Mouse (Mus musculus) cerebellum, adult 9-10 months (tissue): ENCODE measurements around the gene Rgl1.
"Not testable (repeated sequence)": the region's sequence is repeated elsewhere in the genome, so short reads cannot be mapped to it uniquely, and the experiment has no call there.

ENCODE experiments used
- DNase-seq: peaks from one replicate; pipeline ENCODE4 v3.0.0; 2022

Rgl1 gene

GRCm38 (mm10) chr1:152766032-152766772 is at the start of gene Rgl1, which contains the start of gene Arpc5:
Gene Rgl1, minus strand, starts transcription at chr1:152766351.
Gene Arpc5, plus strand, starts transcription at chr1:152766542.
- peak; percentile 97 for DNase-seq

DNA sequence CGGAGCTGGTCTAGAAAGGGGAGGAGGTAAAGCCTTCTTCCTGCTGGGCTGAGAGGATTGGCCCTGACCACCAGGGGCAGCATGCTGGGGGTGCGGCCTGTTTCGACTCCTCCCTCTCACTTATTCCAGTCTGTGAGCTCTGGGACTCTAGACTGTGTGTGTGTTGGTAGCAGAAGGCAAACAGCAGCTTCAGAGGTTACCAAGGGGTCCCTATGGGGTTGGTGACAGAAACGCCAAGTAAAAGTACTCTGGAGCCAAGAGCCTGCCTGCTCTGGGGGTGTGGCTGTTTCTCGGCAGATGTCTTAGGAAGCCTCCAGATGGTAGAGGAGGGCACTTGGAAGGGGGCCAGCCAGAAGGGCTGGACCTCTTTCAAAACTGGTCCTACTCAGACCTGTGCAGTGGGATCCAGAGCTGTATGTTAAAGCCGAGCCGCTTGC is 49.1 kb upstream of the Rgl1 start:
- DNase-seq = no peak

DNA sequence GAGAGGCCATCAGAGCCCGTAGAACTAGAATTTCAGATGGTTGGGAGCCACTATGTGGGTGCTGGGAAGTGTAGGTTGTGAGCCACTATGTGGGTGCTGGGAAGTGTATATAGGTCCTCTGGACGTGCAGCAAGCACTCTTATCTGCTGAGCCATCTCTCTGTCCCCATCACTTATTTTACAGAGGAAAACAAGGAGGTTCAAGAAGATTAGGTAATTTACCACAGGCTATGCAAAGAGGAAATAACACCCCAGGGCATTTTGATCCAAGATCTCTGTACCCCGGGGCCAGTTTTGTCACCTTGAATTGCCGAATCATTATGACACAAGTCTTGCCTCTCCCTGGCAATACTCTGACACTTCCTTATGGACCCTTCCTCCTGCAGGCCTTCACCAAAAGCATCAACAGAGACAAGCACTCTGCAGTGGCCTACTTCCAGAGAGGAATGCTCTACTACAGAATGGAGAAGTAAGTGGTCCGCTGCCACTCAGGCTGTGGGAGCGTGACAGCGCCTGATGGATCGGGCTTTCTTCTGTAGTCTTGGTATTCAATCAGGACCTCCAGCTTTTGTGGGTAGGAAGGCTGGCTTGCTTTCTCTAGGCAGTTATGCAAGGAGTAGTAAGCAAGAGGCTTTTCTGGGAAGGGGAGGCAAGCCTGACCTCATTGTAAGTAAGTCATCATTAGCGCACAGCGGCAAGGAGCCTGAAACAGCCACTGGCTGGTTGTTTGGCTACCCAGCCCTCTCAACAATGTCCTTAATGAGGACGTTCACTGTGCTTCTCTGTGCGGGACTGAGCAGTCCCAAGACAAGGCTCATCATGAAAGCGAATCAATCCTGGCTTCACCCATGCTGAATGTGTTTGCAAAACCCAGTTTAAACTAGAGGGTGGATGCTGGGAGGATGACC is 44.6 kb upstream of the Rgl1 start:
- no peak for DNase-seq

DNA sequence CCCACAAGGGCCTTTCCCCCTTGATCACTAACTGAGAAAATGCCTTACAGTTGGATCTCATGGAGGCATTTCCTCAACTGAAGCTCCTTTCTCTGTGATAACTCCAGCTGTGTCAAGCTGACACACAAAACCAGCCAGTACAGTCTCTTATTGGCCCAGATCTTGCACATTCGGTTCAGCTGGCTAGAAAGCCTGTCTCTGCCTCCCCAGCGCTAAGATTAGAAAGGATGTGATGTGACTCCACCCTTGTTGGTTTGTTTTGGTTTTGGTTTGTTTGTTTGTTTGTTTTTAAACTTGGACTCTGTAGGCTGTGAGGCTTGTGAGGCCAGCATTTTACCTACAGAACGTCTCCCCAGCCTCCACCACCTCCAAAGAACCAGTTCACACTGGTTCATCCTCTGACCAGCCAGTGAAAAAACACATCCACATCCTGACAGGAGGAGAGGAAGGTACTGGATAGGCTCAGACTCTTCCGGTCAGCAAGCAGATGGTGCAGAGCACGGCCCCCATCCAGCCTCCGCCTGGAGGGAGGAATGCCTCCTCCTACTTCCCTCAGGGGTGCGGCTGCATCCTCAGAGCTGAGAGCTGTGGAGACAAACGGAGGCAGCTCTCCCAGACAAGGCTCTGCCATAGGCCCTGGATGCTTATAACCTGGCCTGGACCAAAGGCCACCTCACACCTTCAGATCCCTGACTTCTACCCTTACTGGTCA is 43.5 kb upstream of the Rgl1 start:
- no peak for DNase-seq

DNA sequence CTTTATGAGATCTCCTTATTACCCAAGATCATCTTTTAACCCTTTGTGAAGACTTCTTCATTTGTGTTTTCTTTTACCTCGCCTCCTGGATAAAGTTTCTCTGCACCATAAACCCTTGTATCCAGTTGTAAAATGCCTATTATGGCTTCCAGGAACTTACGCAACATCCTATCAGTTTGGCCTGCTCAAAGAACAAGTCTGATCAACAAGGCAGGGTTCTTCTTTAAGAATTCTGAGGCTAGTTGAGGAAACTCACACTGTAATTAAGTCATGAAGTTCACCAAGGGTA is 42.2 kb upstream of the Rgl1 start:
- DNase-seq = no peak

- DNase-seq = no peak
These were observed 41.7 kb upstream of the Rgl1 start for GRCm38 (mm10) chr1:152807619-152808391.

DNA sequence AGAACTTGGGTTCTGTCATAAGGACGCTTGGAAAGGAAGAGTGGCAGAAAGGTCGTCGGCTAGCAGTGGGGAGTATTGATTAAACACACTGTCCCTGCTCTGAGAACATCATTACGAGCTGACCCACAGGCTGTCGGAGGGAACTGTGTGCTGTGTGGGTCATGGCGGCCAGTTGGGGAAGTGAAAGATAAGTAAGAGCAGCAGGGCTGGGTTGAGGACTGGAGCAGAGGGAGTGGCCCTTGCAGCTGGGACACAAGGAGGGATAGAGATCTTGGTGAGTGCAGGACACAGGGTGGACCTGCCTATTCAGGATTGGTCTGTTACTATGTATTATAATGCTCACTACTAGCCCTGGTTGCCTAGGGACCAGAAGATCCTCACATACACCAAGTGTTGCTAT is 38.8 kb upstream of the Rgl1 start:
- DNase-seq = no peak

GRCm38 (mm10) chr1:152800633-152801176 is 34.6 kb upstream of the Rgl1 start:
- DNase-seq = no peak

DNA sequence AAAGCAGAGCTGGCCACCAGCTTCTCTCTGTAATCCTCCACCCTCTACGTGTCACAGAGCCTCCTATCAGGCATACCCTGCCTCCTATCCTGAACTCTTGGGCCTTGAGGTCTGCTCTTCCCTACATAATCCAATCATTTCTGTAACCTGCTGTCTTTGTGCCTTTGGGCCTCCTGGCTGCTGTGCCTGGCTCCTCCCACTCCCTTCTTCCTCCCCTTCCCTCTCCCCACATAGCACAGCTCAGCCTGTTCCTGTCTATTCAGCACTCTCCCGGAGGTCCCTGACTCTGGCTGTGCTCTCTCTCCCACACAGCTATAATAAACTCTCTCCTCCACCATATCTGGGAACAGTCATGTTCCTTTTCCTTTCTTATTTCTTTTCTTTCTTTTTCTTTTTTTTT is 33.7 kb upstream of the Rgl1 start, which contains the start of gene Ncf2:
Gene Ncf2, plus strand, starts transcription at position 298 of the 400 bp plus-strand sequence.
- no peak for DNase-seq

GRCm38 (mm10) chr1:152798125-152798524 is 32.0 kb upstream of the Rgl1 start:
- DNase-seq = no peak

- no peak for DNase-seq
These were observed 30.6 kb upstream of the Rgl1 start for GRCm38 (mm10) chr1:152796683-152797263.

DNA sequence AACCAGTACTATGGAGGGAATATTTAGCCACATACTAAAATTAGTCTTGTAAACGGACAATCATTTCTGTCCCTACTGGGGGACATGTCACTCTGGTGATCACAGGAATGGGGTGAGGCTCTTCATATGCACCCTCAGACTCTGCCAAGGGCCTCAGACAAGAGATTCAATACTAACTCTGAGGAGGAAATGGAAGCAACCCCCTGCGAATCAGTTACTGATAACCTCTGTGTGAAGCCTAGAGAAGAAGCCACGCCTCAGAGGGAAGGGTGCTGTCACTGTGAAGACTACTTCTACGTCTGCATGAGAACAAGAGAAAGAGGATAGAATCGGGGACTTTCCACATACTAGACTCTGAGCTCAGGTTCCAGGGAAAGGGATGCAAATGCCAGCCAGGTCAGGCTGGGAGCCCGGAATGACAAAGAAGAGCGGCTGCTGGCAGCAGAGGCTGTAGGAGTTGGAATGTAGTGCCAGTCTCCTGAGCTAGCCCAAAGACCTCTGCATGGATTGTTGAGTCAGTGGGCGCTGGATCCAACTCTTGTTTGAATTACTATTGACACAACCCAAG is 29.6 kb upstream of the Rgl1 start:
- no peak for DNase-seq

GRCm38 (mm10) chr1:152793495-152794130 is 27.5 kb upstream of the Rgl1 start:
- no peak for DNase-seq

GRCm38 (mm10) chr1:152792736-152793494 is 26.8 kb upstream of the Rgl1 start:
- peak; percentile 20 for DNase-seq

GRCm38 (mm10) chr1:152791269-152791668 is 25.1 kb upstream of the Rgl1 start:
- no peak for DNase-seq

DNA sequence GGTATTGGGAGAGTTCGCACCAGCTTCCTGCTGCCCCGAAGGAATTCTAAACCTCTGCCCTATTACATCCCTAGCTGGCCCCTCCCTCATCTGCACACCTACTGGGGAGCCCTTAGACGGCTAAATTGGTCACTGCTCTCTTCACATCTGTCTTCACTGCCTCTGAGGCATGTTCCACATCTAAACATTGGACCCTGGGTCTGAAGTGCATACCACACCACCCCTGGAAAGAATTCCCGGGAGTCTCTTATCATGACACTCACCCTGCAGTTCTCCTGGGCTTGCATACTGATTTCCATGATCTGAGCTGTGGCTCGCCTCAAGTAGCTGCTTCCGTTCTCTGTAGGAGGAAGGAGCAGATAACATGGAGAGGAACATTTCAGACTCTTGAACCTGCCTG is 24.7 kb upstream of the Rgl1 start:
- no peak for DNase-seq

DNA sequence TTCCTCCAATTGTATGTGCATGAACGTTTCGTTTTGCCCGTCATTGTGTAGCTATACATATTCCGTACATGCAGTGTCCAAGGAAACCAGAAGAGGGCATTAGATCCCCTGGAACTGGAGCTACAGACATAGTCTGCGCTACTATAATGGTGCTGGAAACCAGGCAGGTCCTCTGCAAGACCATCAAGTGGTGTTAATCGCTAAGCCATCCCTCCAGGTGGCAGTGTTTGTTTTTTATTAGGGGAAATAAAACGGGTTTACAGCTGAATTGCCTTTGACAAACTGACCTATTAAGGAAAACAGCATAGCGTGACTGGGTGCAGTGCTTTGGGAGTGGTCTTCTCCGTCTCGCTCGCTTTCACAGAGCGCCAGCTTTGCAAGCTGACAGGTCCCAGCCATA is 24.1 kb upstream of the Rgl1 start:
- peak; percentile 11 for DNase-seq

DNA sequence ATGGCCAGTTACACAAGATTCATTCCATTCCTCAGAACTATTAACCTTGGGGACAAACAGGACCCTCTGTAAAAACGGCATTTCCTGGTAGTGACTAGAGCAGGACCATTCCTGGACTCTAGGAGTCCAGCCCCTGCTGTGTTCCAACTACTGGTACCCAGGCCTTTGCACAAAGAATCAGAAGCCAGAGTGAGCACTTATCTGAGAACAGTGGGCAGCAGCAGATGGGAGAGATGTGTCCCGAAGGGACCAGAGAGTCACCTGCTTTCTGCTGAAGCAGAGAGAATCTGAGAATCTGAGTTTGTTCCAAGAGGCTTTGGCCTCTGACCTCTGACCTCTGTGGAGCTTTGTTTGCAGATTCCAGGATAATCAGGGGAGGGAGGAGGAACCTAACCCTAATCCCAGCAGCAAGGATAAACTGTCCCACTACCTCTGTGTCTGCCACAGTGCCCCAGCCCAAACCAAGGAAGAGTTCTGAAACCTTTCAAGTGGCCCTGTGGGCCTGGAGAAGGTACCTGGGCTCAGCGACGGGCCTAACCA is 22.0 kb upstream of the Rgl1 start:
- no peak for DNase-seq

GRCm38 (mm10) chr1:152786953-152787352 is 20.8 kb upstream of the Rgl1 start:
- no peak for DNase-seq

- DNase-seq = not testable (repeated sequence)
These were observed 19.3 kb upstream of the Rgl1 start for GRCm38 (mm10) chr1:152785446-152785845.
